Mouse (Mus musculus) neural tube, embryonic 15.5 days (tissue): ENCODE measurements around the gene Tmem121b. TPM values are rescaled to one million over a fixed set of nuclear protein-coding genes. Genes with fewer than 3 reads are reported as not detected.

Experiments used
- ATAC-seq: fragments of 200-750 bp; cut with Nextera tagmentation; 2 replicates; pipeline ENCODE4 v1.8.0; 2017; ENCODE audit warnings: mild to moderate bottlenecking, moderate TSS enrichment, moderate library complexity; ENCODE audit not compliant: low FRiP score
- H3K27ac ChIP-seq: fragments of 300-500 bp; sonication (generic); replicated peaks from 2 replicates; pipeline ENCODE4 v1.5.1; 2015; ENCODE audit warnings: mild to moderate bottlenecking, inconsistent platforms
- H3K27me3 ChIP-seq: fragments of 300-500 bp; sonication (generic); replicated peaks from 2 replicates; pipeline ENCODE4 v1.6.1; 2015; ENCODE audit warnings: inconsistent platforms
- H3K36me3 ChIP-seq: fragments of 300-500 bp; sonication (generic); 2 replicates; pipeline ENCODE4 v1.6.1; 2015; ENCODE audit warnings: inconsistent platforms
- H3K4me1 ChIP-seq: fragments of 300-500 bp; sonication (generic); 2 replicates; pipeline ENCODE4 v1.6.1; 2015; ENCODE audit warnings: inconsistent platforms
- H3K4me2 ChIP-seq: fragments of 300-500 bp; sonication (generic); 2 replicates; pipeline ENCODE4 v1.6.1; 2015; ENCODE audit warnings: inconsistent platforms, mild to moderate bottlenecking, moderate library complexity
- H3K4me3 ChIP-seq: fragments of 300-500 bp; sonication (generic); replicated peaks from 2 replicates; pipeline ENCODE4 v1.5.1; 2015; ENCODE audit warnings: mild to moderate bottlenecking, inconsistent platforms
- H3K9ac ChIP-seq: fragments of 300-500 bp; sonication (generic); replicated peaks from 2 replicates; pipeline ENCODE4 v1.6.1; 2015; ENCODE audit warnings: mild to moderate bottlenecking, inconsistent platforms
- H3K9me3 ChIP-seq: fragments of 300-500 bp; sonication (generic); replicated peaks from 2 replicates; pipeline ENCODE4 v1.6.1; 2016; ENCODE audit warnings: inconsistent platforms
- WGBS: fragments of 180-500 bp; shearing (Covaris S2); methylation state at CpG from one replicate; pipeline ENCODE4 v1.1.7; 2015; ENCODE audit warnings: mixed read lengths; 5-methylcytosine and 5-hydroxymethylcytosine counted together
- polyA plus RNA-seq: library from polyadenylated mRNA; unstranded; fragments of >200 nt; fragmentation: Nextera tagmentation; extraction: Ambion mirVana; gene quantifications from 2 replicates; pipeline ENCODE4 v1.2.1, GENCODE M21; 2015

The Tmem121b gene
- polyA plus RNA-seq, 1 experiment from 2014 or later = 2.3 TPM

- Histone ChIP-seq H3K9ac (no peak overlapping the region), H3K4me1 (no peaks in the 10 kb centered on the region), H3K9me3 (no peaks in the 10 kb centered on the region), H3K4me3 (no peak overlapping the region), H3K4me2 (no peak overlapping the region), H3K36me3 (peaks cover 57% of the 10 kb centered on the region), H3K27ac (no peak overlapping the region), H3K27me3 (no peaks in the 10 kb centered on the region)
- ATAC-seq = no peak
- WGBS = 89% methylated on average over 5 of the region's 5 CpGs
Measured at GRCm38 (mm10) chr6:120517311-120517710, 23.7 kb upstream of the Tmem121b start.

GRCm38 (mm10) chr6:120516879-120517278 is 23.3 kb upstream of the Tmem121b start:
- Histone ChIP-seq H3K4me1 (no peaks in the 10 kb centered on the region), H3K36me3 (peaks cover 54% of the 10 kb centered on the region), H3K27ac (no peak overlapping the region), H3K4me2 (no peak overlapping the region), H3K4me3 (no peak overlapping the region), H3K9ac (no peak overlapping the region), H3K27me3 (no peaks in the 10 kb centered on the region), H3K9me3 (no peaks in the 10 kb centered on the region)
- 88% methylated on average over 6 of the region's 6 CpGs for WGBS
- no peak for ATAC-seq

GRCm38 (mm10) chr6:120516422-120516821 is 22.8 kb upstream of the Tmem121b start:
- Histone ChIP-seq H3K27ac (no peak overlapping the region), H3K4me3 (no peak overlapping the region), H3K4me2 (no peak overlapping the region), H3K4me1 (no peaks in the 10 kb centered on the region), H3K9ac (no peak overlapping the region), H3K27me3 (no peaks in the 10 kb centered on the region), H3K36me3 (peaks cover 51% of the 10 kb centered on the region), H3K9me3 (no peaks in the 10 kb centered on the region)
- 95% methylated on average over 4 of the region's 4 CpGs for WGBS
- ATAC-seq = no peak

GRCm38 (mm10) chr6:120511212-120511611 is 17.6 kb upstream of the Tmem121b start:
- ATAC-seq = no peak
- 85% methylated on average over 6 of the region's 6 CpGs for WGBS

GRCm38 (mm10) chr6:120510425-120510824 is 16.8 kb upstream of the Tmem121b start:
- Histone ChIP-seq H3K27me3 (no peaks in the 10 kb centered on the region), H3K4me3 (no peak overlapping the region), H3K9ac (no peak overlapping the region), H3K9me3 (no peaks in the 10 kb centered on the region), H3K27ac (no peak overlapping the region), H3K36me3 (peaks cover 42% of the 10 kb centered on the region), H3K4me1 (no peaks in the 10 kb centered on the region), H3K4me2 (no peak overlapping the region)
- no peak for ATAC-seq
- 88% methylated on average over 8 of the region's 8 CpGs for WGBS

More at GRCm38 (mm10) chr6:120511212-120511611, 17.6 kb upstream of the Tmem121b start:
- Histone ChIP-seq H3K36me3 (peaks cover 42% of the 10 kb centered on the region), H3K4me1 (no peaks in the 10 kb centered on the region), H3K9me3 (no peaks in the 10 kb centered on the region), H3K4me3 (no peak overlapping the region), H3K27ac (no peak overlapping the region), H3K9ac (no peak overlapping the region), H3K27me3 (no peaks in the 10 kb centered on the region), H3K4me2 (no peak overlapping the region)

- H3K4me2 ChIP-seq = no peak overlapping the region
- 89% methylated on average over 7 of the region's 7 CpGs for WGBS
- no peak overlapping the region for H3K9ac ChIP-seq
- H3K27me3 ChIP-seq = no peaks in the 10 kb centered on the region
- H3K27ac ChIP-seq = no peak overlapping the region
- ATAC-seq = no peak
- H3K4me3 ChIP-seq = no peak overlapping the region
- H3K9me3 ChIP-seq = no peaks in the 10 kb centered on the region
- H3K4me1 ChIP-seq = no peaks in the 10 kb centered on the region
- H3K36me3 ChIP-seq = peaks cover 42% of the 10 kb centered on the region
Measured at GRCm38 (mm10) chr6:120509975-120510374, 16.4 kb upstream of the Tmem121b start.

GRCm38 (mm10) chr6:120508645-120509044 is 15.0 kb upstream of the Tmem121b start:
- no peaks in the 10 kb centered on the region for H3K9me3 ChIP-seq
- no peak overlapping the region for H3K4me3 ChIP-seq
- no peak for ATAC-seq
- no peak overlapping the region for H3K9ac ChIP-seq
- H3K4me1 ChIP-seq = no peaks in the 10 kb centered on the region
- peaks cover 30% of the 10 kb centered on the region for H3K36me3 ChIP-seq
- WGBS = 86% methylated on average over 4 of the region's 4 CpGs
- H3K27me3 ChIP-seq = no peaks in the 10 kb centered on the region
- H3K27ac ChIP-seq = no peak overlapping the region
- no peak overlapping the region for H3K4me2 ChIP-seq

- 63% methylated on average over 4 of the region's 4 CpGs for WGBS
- H3K4me1 ChIP-seq = no peaks in the 10 kb centered on the region
- H3K9ac ChIP-seq = no peak overlapping the region
- H3K4me2 ChIP-seq = no peak overlapping the region
- H3K27me3 ChIP-seq = no peaks in the 10 kb centered on the region
- H3K36me3 ChIP-seq = peaks cover 18% of the 10 kb centered on the region
- H3K27ac ChIP-seq = no peak overlapping the region
- ATAC-seq = 0 out of 2 replicates have a peak, but pooled peaks have one; percentile 41
- no peaks in the 10 kb centered on the region for H3K9me3 ChIP-seq
- no peak overlapping the region for H3K4me3 ChIP-seq
Measured at GRCm38 (mm10) chr6:120505531-120505930, 11.9 kb upstream of the Tmem121b start.

GRCm38 (mm10) chr6:120504051-120504450 is 10.4 kb upstream of the Tmem121b start:
- no peak overlapping the region for H3K27ac ChIP-seq
- WGBS = 74% methylated on average over 3 of the region's 3 CpGs
- ATAC-seq = no peak
- no peak overlapping the region for H3K4me3 ChIP-seq
- H3K27me3 ChIP-seq = no peaks in the 10 kb centered on the region
- H3K4me2 ChIP-seq = no peak overlapping the region
- no peaks in the 10 kb centered on the region for H3K4me1 ChIP-seq
- peaks cover 4% of the 10 kb centered on the region; the same call in 1 of the 2 replicates for H3K36me3 ChIP-seq
- no peaks in the 10 kb centered on the region for H3K9me3 ChIP-seq
- H3K9ac ChIP-seq = no peak overlapping the region

- Histone ChIP-seq H3K4me1 (peaks cover 33% of the 10 kb centered on the region), H3K9ac (no peak overlapping the region), H3K4me3 (no peak overlapping the region), H3K9me3 (no peaks in the 10 kb centered on the region), H3K27ac (no peak overlapping the region), H3K4me2 (no peak overlapping the region), H3K27me3 (no peaks in the 10 kb centered on the region), H3K36me3 (no peaks in the 10 kb centered on the region)
- WGBS = 27% methylated on average over 3 of the region's 3 CpGs
- no peak for ATAC-seq
Measured at GRCm38 (mm10) chr6:120496544-120496943, 2.9 kb upstream of the Tmem121b start.

GRCm38 (mm10) chr6:120492499-120493373 is 871 bp downstream of the Tmem121b start:
- no peaks in the 10 kb centered on the region for H3K9me3 ChIP-seq
- peaks cover 60% of the 10 kb centered on the region for H3K4me1 ChIP-seq
- H3K4me3 ChIP-seq = peak overlapping the region; percentile 83
- peak overlapping the region; percentile 87 for H3K9ac ChIP-seq
- 1% methylated on average over 71 of the region's 95 CpGs for WGBS
- peak overlapping the region; percentile 96 for H3K27ac ChIP-seq
- peak; percentile 13 for ATAC-seq
- H3K27me3 ChIP-seq = no peaks in the 10 kb centered on the region
- H3K36me3 ChIP-seq = no peaks in the 10 kb centered on the region
- H3K4me2 ChIP-seq = peak overlapping the region; percentile 78

GRCm38 (mm10) chr6:120491862-120492498 is 1.6 kb downstream of the Tmem121b start:
- peak overlapping the region; percentile 83 for H3K4me3 ChIP-seq
- H3K9ac ChIP-seq = peak overlapping the region; percentile 87
- H3K27ac ChIP-seq = peak overlapping the region; percentile 96; the same call in 1 of the 2 replicates
- peak overlapping the region; percentile 78 for H3K4me2 ChIP-seq
- no peak for ATAC-seq
- peaks cover 60% of the 10 kb centered on the region for H3K4me1 ChIP-seq
- H3K36me3 ChIP-seq = no peaks in the 10 kb centered on the region
- H3K27me3 ChIP-seq = no peaks in the 10 kb centered on the region
- 11% methylated on average over 22 of the region's 22 CpGs for WGBS
- no peaks in the 10 kb centered on the region for H3K9me3 ChIP-seq
